Mouse (Mus musculus): Measurements from ENCODE around the gene Ssr2. TPM values are rescaled to one million over a fixed set of nuclear protein-coding genes. Genes with fewer than 3 reads are reported as not detected.

Ssr2 gene
- total and polyA plus RNA-seq, 2 experiments, result 90.0 to 176 TPM

GRCm38 (mm10) chr3:88535005-88535404, 40.7 kb upstream of the Ssr2 start:
- DNase-seq (ENCODE audit: extremely low read depth, low read depth, low spot score), result no peak
- TF ChIP-seq POLR2A (IDR thresholded peaks at IDR 0.05; ENCODE audit: extremely low read depth, insufficient read depth, low read length) (no peak), CTCF (IDR thresholded peaks at IDR 0.05; ENCODE audit: low read depth, low read length) (no peak)
- H3K27ac ChIP-seq (replicated peaks; ENCODE audit: insufficient read depth, low read depth, low read length), result no peak overlapping the region
- H3K36me3 ChIP-seq (ENCODE audit: control insufficient read depth, insufficient read depth, low read length), result no peaks in the 10 kb centered on the region
- no peaks in the 10 kb centered on the region for H3K27me3 ChIP-seq (ENCODE audit: control insufficient read depth, insufficient read depth, low read length)
- H3K4me3 ChIP-seq (ENCODE audit: insufficient read depth, low read depth, low read length), result no peak overlapping the region
- no peaks in the 10 kb centered on the region for H3K79me2 ChIP-seq (ENCODE audit: control insufficient read depth, insufficient read depth, low read length)
- H3K9ac ChIP-seq (ENCODE audit: low read depth, low read length), result no peak overlapping the region
- WGBS, result 85% methylated on average over 3 of the region's 3 CpGs
- no peaks in the 10 kb centered on the region for H3K4me1 ChIP-seq (ENCODE audit: control insufficient read depth, insufficient read depth, low read length)

DNA sequence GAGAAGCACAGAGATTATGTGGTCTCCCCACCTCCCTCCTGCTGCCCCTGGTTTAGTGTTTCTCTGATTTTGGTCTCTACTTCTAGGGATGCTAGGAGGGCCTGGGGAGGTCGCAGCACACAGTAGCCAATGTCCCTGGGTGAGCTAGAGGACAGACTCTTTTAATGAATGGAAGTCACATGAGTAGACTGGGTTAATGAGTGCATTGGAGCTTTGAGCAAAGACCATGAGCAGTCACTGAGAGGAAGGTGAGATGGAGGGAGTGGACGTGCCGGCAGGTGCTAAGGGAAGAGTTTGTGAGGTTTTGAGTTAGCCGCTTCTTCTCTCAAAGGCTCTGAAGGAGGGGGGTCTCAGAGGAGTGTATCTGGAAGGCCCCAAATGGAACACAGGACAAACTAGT, 40.1 kb upstream of the Ssr2 start:
- no peak for DNase-seq (ENCODE audit: extremely low read depth, low read depth, low spot score)
- H3K79me2 ChIP-seq (ENCODE audit: control insufficient read depth, insufficient read depth, low read length), result no peaks in the 10 kb centered on the region
- no peak overlapping the region for H3K9ac ChIP-seq (ENCODE audit: low read depth, low read length)
- H3K36me3 ChIP-seq (ENCODE audit: control insufficient read depth, insufficient read depth, low read length), result no peaks in the 10 kb centered on the region
- H3K27me3 ChIP-seq (ENCODE audit: control insufficient read depth, insufficient read depth, low read length), result no peaks in the 10 kb centered on the region
- WGBS, result 95% methylated on average over 4 of the region's 4 CpGs
- H3K4me3 ChIP-seq (ENCODE audit: insufficient read depth, low read depth, low read length), result no peak overlapping the region
- no peaks in the 10 kb centered on the region for H3K4me1 ChIP-seq (ENCODE audit: control insufficient read depth, insufficient read depth, low read length)
- H3K27ac ChIP-seq (replicated peaks; ENCODE audit: insufficient read depth, low read depth, low read length), result no peak overlapping the region
- TF ChIP-seq POLR2A (IDR thresholded peaks at IDR 0.05; ENCODE audit: extremely low read depth, insufficient read depth, low read length) (no peak), CTCF (IDR thresholded peaks at IDR 0.05; ENCODE audit: low read depth, low read length) (no peak)

GRCm38 (mm10) chr3:88536103-88536930, 39.4 kb upstream of the Ssr2 start:
- WGBS, result 16% methylated on average over 63 of the region's 64 CpGs
- H3K27ac ChIP-seq (replicated peaks; ENCODE audit: insufficient read depth, low read depth, low read length), result no peak overlapping the region

DNA sequence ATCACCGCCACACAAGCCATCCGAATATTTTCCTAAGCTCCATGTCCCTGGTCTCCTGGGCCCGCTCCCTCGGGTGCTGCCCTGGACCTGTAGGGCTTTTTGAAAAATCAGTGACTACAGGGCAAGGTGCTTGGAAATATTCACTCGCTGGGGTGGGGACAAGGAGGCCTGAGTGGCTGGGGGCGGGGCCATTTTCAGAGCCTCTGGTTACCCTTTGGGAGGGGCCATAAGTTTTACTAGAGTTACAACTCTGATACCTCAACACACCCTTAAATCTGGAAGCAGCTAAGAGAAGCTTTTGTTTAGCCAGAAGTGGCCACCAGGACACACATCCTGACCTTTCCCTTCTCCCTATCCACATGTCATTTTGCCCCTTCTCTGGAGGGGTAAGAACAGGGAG, 38.5 kb upstream of the Ssr2 start:
- Histone ChIP-seq H3K4me3 (ENCODE audit: insufficient read depth, low read depth, low read length) (peak overlapping the region; percentile 50; the same call in 1 of the 2 replicates), H3K79me2 (ENCODE audit: control insufficient read depth, insufficient read depth, low read length) (no peaks in the 10 kb centered on the region), H3K27ac (replicated peaks; ENCODE audit: insufficient read depth, low read depth, low read length) (no peak overlapping the region), H3K9ac (ENCODE audit: low read depth, low read length) (no peak overlapping the region), H3K4me1 (ENCODE audit: control insufficient read depth, insufficient read depth, low read length) (no peaks in the 10 kb centered on the region), H3K36me3 (ENCODE audit: control insufficient read depth, insufficient read depth, low read length) (no peaks in the 10 kb centered on the region), H3K27me3 (ENCODE audit: control insufficient read depth, insufficient read depth, low read length) (no peaks in the 10 kb centered on the region)
- no peak for DNase-seq (ENCODE audit: extremely low read depth, low read depth, low spot score)
- no peak for TF ChIP-seq CTCF (IDR thresholded peaks at IDR 0.05; ENCODE audit: low read depth, low read length)
- no peak for TF ChIP-seq POLR2A (IDR thresholded peaks at IDR 0.05; ENCODE audit: extremely low read depth, insufficient read depth, low read length)
- 71% methylated on average over 6 of the region's 6 CpGs for WGBS

More at GRCm38 (mm10) chr3:88536103-88536930, 39.4 kb upstream of the Ssr2 start:
- Histone ChIP-seq H3K27me3 (ENCODE audit: control insufficient read depth, insufficient read depth, low read length) (no peaks in the 10 kb centered on the region), H3K36me3 (ENCODE audit: control insufficient read depth, insufficient read depth, low read length) (no peaks in the 10 kb centered on the region), H3K4me3 (ENCODE audit: insufficient read depth, low read depth, low read length) (peak overlapping the region; percentile 50), H3K4me1 (ENCODE audit: control insufficient read depth, insufficient read depth, low read length) (no peaks in the 10 kb centered on the region), H3K9ac (ENCODE audit: low read depth, low read length) (peak overlapping the region; percentile 60), H3K79me2 (ENCODE audit: control insufficient read depth, insufficient read depth, low read length) (no peaks in the 10 kb centered on the region)
- TF ChIP-seq CTCF (IDR thresholded peaks at IDR 0.05; ENCODE audit: low read depth, low read length) (0 out of 2 replicates have a peak, but pooled peaks have one; percentile 5), POLR2A (IDR thresholded peaks at IDR 0.05; ENCODE audit: extremely low read depth, insufficient read depth, low read length) (peak; percentile 30; the same call in 1 of the 2 replicates)
- peak; percentile 34 for DNase-seq (ENCODE audit: extremely low read depth, low read depth, low spot score)

DNA sequence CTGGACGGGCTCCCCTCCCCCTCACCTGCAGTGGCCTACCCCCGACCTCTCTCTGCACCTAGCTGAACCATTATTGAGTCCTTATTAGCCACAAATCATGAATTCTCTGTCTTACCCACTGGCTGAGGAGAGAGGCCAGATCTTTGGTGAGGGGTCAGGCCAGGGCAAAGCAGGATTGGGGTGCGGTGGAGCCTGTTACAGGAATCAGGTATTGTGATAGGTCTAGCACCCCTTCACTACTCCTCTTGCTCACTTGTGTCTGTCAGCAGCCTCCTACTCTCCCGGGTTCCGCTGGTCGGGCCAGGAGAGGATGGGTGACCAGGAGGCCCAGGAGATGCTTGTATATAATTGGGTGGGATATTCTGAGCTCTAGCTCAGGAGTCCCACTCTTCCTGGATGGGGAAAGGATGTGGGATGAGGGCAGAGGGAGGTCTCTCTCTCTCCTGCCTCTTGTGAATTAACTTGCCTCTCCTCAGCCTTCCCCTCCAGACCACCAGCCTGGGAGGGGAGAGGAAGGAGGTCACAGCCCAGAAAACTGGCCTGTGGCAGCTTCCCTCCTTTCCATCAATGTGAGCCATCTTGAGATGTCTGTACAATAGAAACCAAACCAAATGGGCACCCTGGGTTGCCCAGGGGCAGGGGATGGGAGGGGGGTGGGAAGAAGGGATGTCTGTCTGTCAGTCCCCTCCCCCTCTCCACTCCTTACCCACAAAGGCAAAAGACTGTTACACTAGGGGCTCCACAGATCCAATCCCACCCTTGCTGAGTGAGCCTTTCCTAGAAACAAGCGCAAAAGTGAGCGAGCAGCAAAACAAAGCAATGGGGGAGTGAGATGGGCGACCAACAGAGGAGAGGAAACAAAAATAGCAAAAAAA, 37.2 kb upstream of the Ssr2 start:
- Histone ChIP-seq H3K79me2 (ENCODE audit: control insufficient read depth, insufficient read depth, low read length) (no peaks in the 10 kb centered on the region), H3K4me1 (ENCODE audit: control insufficient read depth, insufficient read depth, low read length) (no peaks in the 10 kb centered on the region), H3K27ac (replicated peaks; ENCODE audit: insufficient read depth, low read depth, low read length) (no peak overlapping the region), H3K36me3 (ENCODE audit: control insufficient read depth, insufficient read depth, low read length) (no peaks in the 10 kb centered on the region), H3K9ac (ENCODE audit: low read depth, low read length) (no peak overlapping the region), H3K4me3 (ENCODE audit: insufficient read depth, low read depth, low read length) (no peak overlapping the region), H3K27me3 (ENCODE audit: control insufficient read depth, insufficient read depth, low read length) (no peaks in the 10 kb centered on the region)
- DNase-seq (ENCODE audit: extremely low read depth, low read depth, low spot score), result no peak
- no peak for TF ChIP-seq CTCF (IDR thresholded peaks at IDR 0.05; ENCODE audit: low read depth, low read length)
- TF ChIP-seq POLR2A (IDR thresholded peaks at IDR 0.05; ENCODE audit: extremely low read depth, insufficient read depth, low read length), result no peak
- 85% methylated on average over 9 of the region's 9 CpGs for WGBS

Data from liver, adult 2 months (tissue).